Mouse (Mus musculus): ENCODE results near the gene Pecam1.

DNA sequence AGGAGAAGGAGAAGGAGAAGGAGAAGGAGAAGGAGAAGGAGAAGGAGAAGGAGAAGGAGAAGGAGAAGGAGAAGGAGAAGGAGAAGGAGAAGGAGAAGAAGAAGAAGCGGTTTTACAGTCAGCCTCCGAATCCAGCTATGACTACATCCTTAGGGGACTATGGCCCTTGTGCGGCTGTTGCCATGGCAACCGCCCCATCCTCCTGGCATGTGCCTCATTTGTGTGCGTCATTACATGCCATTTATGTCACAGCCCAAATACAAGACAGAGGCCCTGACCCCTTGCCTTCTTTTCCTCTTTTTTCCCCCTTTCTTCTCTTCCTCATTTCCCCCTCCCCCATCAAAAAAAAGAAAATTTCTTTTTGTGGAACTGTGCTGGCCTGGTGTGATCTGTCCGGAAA, 9.2 kb downstream of the Pecam1 start:
- TF ChIP-seq CTCF (IDR thresholded peaks at IDR 0.05) (no peak), EP300 (IDR thresholded peaks at IDR 0.05) (no peak)

Measured in lung, postnatal 0 days (tissue).